Mouse (Mus musculus) left cerebral cortex, adult 6 months (tissue): ENCODE measurements around the gene 9230102O04Rik. TPM values are rescaled to one million over a fixed set of nuclear protein-coding genes. Genes with fewer than 3 reads are reported as not detected.

Experiments
- long read RNA-seq, 2 experiments: library from polyadenylated mRNA; unstranded; transcript quantifications; one replicate each; pipeline ENCODE4 v2.0.0; 2019 to 2020
- polyA plus RNA-seq: library from polyadenylated mRNA; unstranded; fragments of <200 nt; fragmentation: Nextera tagmentation; gene quantifications from 2 replicates; pipeline ENCODE4 v1.2.3, GENCODE M21; 2021

Gene 9230102O04Rik
- not detected in 2 replicates for polyA plus RNA-seq
- long read RNA-seq, experiment 1: 0 reads
- long read RNA-seq, experiment 2: 0 reads

DNA sequence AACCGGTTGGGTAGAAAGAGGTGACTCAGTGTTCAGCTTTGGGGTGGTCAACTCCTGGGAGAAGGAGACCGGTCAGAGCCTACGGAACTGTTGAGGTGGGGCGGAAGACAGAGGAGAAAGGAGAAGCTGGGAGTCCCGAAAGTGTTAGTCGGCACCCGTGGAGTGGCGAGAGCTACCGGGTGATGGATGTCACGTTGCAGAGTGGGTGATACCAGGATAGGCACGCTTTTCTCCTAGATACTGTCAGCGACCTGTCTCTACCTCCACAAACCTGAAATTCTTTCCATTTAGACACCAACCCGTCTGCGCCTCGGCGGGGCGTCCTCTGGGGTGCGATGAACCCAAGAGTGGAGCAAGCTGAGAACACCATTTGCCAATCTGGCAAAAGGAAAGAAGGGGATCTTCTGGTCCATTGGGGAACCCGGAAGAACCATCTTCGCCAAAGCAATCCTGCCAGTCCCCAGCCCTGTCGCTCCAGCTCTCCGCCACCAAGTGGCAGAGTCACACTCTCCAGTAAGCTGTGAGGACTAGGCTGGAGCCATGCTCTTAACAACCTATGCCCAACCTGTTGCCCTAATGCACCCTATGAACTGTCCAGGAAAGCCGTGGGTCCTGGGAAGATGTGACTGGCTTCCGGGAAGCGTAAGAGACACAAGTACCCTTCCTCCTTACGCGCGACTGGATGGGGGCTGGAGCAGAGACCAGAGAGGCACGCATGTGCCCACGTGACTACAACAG, at the start of gene 9230102O04Rik:
Gene 9230102O04Rik (minus strand): TSS at position 628 of the 738 bp plus-strand sequence.

DNA sequence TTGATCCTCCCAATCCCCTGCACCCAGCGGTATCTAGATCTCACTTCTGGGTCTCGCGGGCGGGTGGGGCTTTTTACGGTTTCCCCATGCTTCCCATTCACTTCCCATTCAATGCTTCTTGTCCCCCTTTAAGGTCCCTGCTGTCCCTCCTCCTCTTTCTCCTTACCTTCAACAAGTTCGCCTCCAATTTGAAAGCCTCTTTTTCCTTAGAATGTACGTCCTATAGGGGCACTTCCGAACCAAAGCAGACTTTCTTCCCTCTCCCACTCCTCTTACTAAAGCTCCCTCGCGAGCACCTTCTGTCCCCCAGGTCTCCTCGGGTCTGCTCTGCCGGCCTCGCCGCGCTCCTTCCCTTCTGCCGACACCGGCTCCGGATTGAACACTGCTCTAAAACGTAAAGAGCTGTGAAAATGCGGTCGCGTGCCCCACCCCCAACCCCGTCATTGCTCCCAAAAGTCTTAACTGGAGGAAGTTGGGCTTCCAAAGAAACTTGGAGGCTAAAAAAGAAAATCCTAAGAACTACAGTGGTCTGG, 377 bp upstream of the 9230102O04Rik start, which contains the start of gene Gata3:
Gene Gata3 (minus strand): TSS at position 384 of the 533 bp plus-strand sequence.

GRCm38 (mm10) chr2:9881051-9881591, 8.2 kb downstream of the 9230102O04Rik start, which contains the start of gene 4930412O13Rik:
Gene 4930412O13Rik (plus strand): TSS chr2:9881252.

Other genes with a start within 250 kb of the 9230102O04Rik start
- gene 4930412O13Rik, start 8.3 kb downstream of the 9230102O04Rik start, polyA plus RNA-seq: not detected in 2 replicates
- not detected in 2 replicates for gene Gata3, start 494 bp upstream of the 9230102O04Rik start, polyA plus RNA-seq
- 6.7 TPM in 2 replicates for gene Taf3, start 159.1 kb upstream of the 9230102O04Rik start, polyA plus RNA-seq
- 736 and 820 TPM in 2 replicates for gene Atp5c1, start 191.0 kb upstream of the 9230102O04Rik start, polyA plus RNA-seq
- 13.2 and 13.6 TPM in 2 replicates for gene Kin, start 191.1 kb upstream of the 9230102O04Rik start, polyA plus RNA-seq
- gene Itih2, start 241.9 kb upstream of the 9230102O04Rik start, polyA plus RNA-seq: 0.68 and 0.87 TPM in 2 replicates